Comparison of ENCODE assay signal across 10 mouse cellular contexts in the genomic region with DNA sequence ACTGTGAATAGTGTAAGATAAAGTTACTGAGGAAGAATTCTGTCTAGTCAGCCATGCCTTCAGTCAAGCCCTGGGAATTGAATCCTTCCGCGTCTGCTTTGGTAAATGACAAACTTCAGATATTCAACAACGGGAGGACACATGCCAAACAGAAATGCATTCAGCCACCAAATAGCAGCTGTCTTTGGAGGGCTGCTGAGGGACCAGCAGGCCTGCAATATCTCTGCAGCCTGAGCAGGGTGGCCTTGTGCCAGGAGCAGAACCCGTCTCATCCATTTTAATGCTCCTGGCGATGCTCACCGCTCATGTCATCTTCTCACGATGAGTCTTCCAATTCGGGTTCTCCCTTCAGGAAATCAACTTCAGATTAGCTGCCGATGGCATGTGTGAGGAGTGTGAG.
DNase-seq lines count a peak whose midpoint lies in the region; ATAC-seq and TF ChIP-seq lines count a peak whose summit lies in the region.
"Had no signal": no experiment of that assay in that cellular context is flagged by ENCODE, and none has a peak within 500 bp of the region (broad histone marks: within the 10 kb centered on the region; RNA-seq: fewer than 3 reads in every experiment).

No protein-coding gene starts in this region.

- DNase-seq in frontal cortex, postnatal 25 days (ENCODE audit: low spot score in 2 of 2), result no peak
- DNase-seq in lung, postnatal 10 days, result peak; percentile 31
- DNase-seq in lung, postnatal 36 days, result no peak
- peak; percentile 21 to 42 for DNase-seq in gastrocnemius, postnatal 4 days (ENCODE audit: low spot score in 2 of 2)
- peak; percentile 82 for DNase-seq in right cerebral cortex, postnatal 10 days (ENCODE audit: low spot score in 2 of 2)
- DNase-seq in kidney, adult 11 months, result no peak
- DNase-seq in thymus, adult 2 months, result no peak

- no peaks in the 10 kb centered on the region for H3K36me3 ChIP-seq in thymus, adult 2 months (ENCODE audit: control insufficient read depth, insufficient read depth, low read length)

- no peak for TF ChIP-seq CTCF in thymus, adult 2 months (IDR thresholded peaks at IDR 0.05; ENCODE audit: borderline replicate concordance, control insufficient read depth, extremely low read depth, insufficient read depth, low read length, poor library complexity)

- H3K27ac ChIP-seq in thymus, adult 2 months (ENCODE audit: control insufficient read depth, insufficient read depth, low read length), result no peak overlapping the region

- peak; percentile 59 for ATAC-seq in frontal cortex, adult (ENCODE audit: low TSS enrichment)
- ATAC-seq: inflammation-experienced regulatory T-cells, adult 6 months had no signal

- H3K4me1 ChIP-seq in thymus, adult 2 months (replicated peaks; ENCODE audit: control insufficient read depth, insufficient read depth, low read length), result no peaks in the 10 kb centered on the region
- H3K4me1 ChIP-seq: megakaryocyte, embryonic 14.5 days had no signal

- WGBS in thymus, adult 2 months, result 94% methylated on average over 9 of the region's 9 CpGs

- no peak for TF ChIP-seq POLR2A in thymus, adult 2 months (IDR thresholded peaks at IDR 0.05; ENCODE audit: control insufficient read depth, extremely low read depth, insufficient read depth, low read length, poor library complexity)

- no peak overlapping the region for H3K4me3 ChIP-seq in thymus, adult 2 months (ENCODE audit: control insufficient read depth, insufficient read depth, low read length)
- H3K4me3 ChIP-seq: megakaryocyte, embryonic 14.5 days had no signal

- H3K27me3 ChIP-seq in thymus, adult 2 months (ENCODE audit: control insufficient read depth, insufficient read depth, low read length), result no peaks in the 10 kb centered on the region
- H3K27me3 ChIP-seq: megakaryocyte, embryonic 14.5 days had no signal

Comparison
In these comparisons a context has a peak if more than half of its experiments do, and no peak if none do; other contexts are left out.
1. DNase-seq: peak in lung, postnatal 10 days (single experiment), gastrocnemius, postnatal 4 days (2 of 2) and right cerebral cortex, postnatal 10 days (2 of 2); none in frontal cortex, postnatal 25 days (0 of 2), lung, postnatal 36 days (single experiment), kidney, adult 11 months (single experiment) and thymus, adult 2 months (single experiment).